Mouse (Mus musculus) C2C12 (cell line): ENCODE data around the gene Eps15l1.
A peak's percentile ranks its signal among the peaks of the same experiment; 100 is the strongest.

Source experiments
- CEBPB ChIP-seq: IDR thresholded peaks from one replicate; pipeline ENCODE4 v1.6.1; 2011; ENCODE audit warnings: low read depth, mild to moderate bottlenecking, control low read depth, moderate library complexity
- CTCF ChIP-seq: IDR thresholded peaks from one replicate; pipeline ENCODE4 v1.5.1; 2011; ENCODE audit not compliant: control insufficient read depth, insufficient read depth, insufficient read length
- FOSL1 ChIP-seq: IDR thresholded peaks from one replicate; pipeline ENCODE4 v1.8.0; 2011; ENCODE audit warnings: mild to moderate bottlenecking, low read length; ENCODE audit not compliant: poor library complexity, insufficient read depth, severe bottlenecking
- MYOD1 ChIP-seq: IDR thresholded peaks from one replicate; pipeline ENCODE4 v1.6.1; 2011; ENCODE audit warnings: low read depth; ENCODE audit not compliant: control insufficient read depth, insufficient read length
- MYOG ChIP-seq: IDR thresholded peaks from one replicate; pipeline ENCODE4 v1.6.1; 2011; ENCODE audit not compliant: control insufficient read depth, insufficient read length; ENCODE audit errors: extremely low read depth
- USF1 ChIP-seq: IDR thresholded peaks from one replicate; pipeline ENCODE4 v1.6.1; 2011; ENCODE audit warnings: low read depth, mild to moderate bottlenecking, control low read depth, moderate library complexity

DNA sequence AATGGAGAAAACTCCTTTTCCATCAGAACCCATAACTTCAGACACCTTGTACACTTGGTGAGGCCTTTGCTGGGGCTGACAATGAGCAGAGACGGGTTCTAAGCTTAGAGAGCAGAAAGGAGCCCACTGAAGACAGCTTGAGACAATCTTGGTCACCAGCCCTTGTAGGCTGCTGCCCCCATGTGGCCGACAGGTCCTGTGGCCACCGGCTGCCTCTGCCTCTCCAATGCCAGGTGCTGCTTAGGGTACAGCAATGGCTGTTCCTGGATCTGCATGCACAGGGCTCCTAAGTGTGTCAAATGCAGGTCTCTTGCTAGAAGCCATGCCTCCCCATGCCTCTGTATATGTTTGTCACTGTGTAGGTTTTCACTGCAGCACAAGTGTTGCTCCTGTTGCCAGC lies 55.4 kb downstream of the Eps15l1 start:
- TF ChIP-seq CTCF (peak; percentile 89), MYOG (no peak), USF1 (no peak), FOSL1 (no peak), CEBPB (no peak), MYOD1 (no peak)
